ENCODE assay signal across 30 mouse cellular contexts in genomic region chr10:18194156-18194555, GRCm38 (mm10). TPM values are rescaled to one million over a fixed set of nuclear protein-coding genes. Genes with fewer than 3 reads are reported as not detected.
DNase-seq lines count a peak whose midpoint lies in the region; ATAC-seq and TF ChIP-seq lines count a peak whose summit lies in the region.
"Had no signal": no experiment of that assay in that cellular context is flagged by ENCODE, and none has a peak within 500 bp of the region (broad histone marks: within the 10 kb centered on the region; RNA-seq: fewer than 3 reads in every experiment).

No protein-coding gene starts in this region.

- ATAC-seq in lung, embryonic 14.5 days (ENCODE audit: insufficient read depth), result no peak
- ATAC-seq in lung, postnatal 0 days, result no peak
- ATAC-seq in stomach, embryonic 14.5 days (ENCODE audit: insufficient number of reproducible peaks, insufficient read depth, low FRiP score, low read depth), result no peak
- ATAC-seq: activated CD4-positive, CD25-positive, alpha-beta regulatory T cell, adult 4 months; forebrain, postnatal 0 days; hindbrain, postnatal 0 days; midbrain, embryonic 13.5 days had no signal

- peak; percentile 74 for DNase-seq in heart, adult 11 months
- no peak for DNase-seq in heart, adult 18-20 months
- no peak for DNase-seq in lung, embryonic 14.5 days
- no peak for DNase-seq in lung, postnatal 0 days (ENCODE audit: low spot score)
- DNase-seq in thymus, postnatal 0 days (ENCODE audit: low spot score), result no peak
- no peak for DNase-seq in adrenal gland, adult 2 months
- DNase-seq: adrenal gland, postnatal 10 days; cerebellum, adult 11 months; cerebellum, adult 9-10 months; cerebellum, postnatal 36 days; forebrain, postnatal 0 days; heart, postnatal 36 days; left cerebral cortex, postnatal 4 days; retina, postnatal 1 day; right cerebral cortex, postnatal 25 days; spleen, adult 18-20 months; thymus, postnatal 14 days had no signal

- no peak overlapping the region; the same call in 1 of the 2 replicates for H3K4me2 ChIP-seq in lung, embryonic 14.5 days
- H3K4me2 ChIP-seq in lung, postnatal 0 days (replicated peaks; ENCODE audit: low read depth, low read length), result no peak overlapping the region
- H3K4me2 ChIP-seq in stomach, embryonic 14.5 days (replicated peaks; ENCODE audit: low read depth, low read length), result no peak overlapping the region
- H3K4me2 ChIP-seq: embryonic facial prominence, embryonic 12.5 days; forebrain, embryonic 12.5 days; heart, embryonic 11.5 days; hindbrain, embryonic 12.5 days; midbrain, embryonic 13.5 days had no signal

- 64% methylated on average over 11 of the region's 11 CpGs for WGBS in lung, embryonic 14.5 days
- 64% methylated on average over 11 of the region's 11 CpGs for WGBS in lung, postnatal 0 days
- WGBS in stomach, embryonic 14.5 days, result 74% methylated on average over 11 of the region's 11 CpGs

- no peak for TF ChIP-seq EP300 in lung, postnatal 0 days (IDR thresholded peaks at IDR 0.05)

- H3K9me3 ChIP-seq in lung, embryonic 14.5 days (ENCODE audit: low read depth, low read length), result no peaks in the 10 kb centered on the region
- H3K9me3 ChIP-seq in lung, postnatal 0 days (ENCODE audit: low read length), result no peaks in the 10 kb centered on the region
- H3K9me3 ChIP-seq in stomach, embryonic 14.5 days (ENCODE audit: control insufficient read depth, low read depth, low read length), result no peaks in the 10 kb centered on the region
- H3K9me3 ChIP-seq: embryonic facial prominence, embryonic 12.5 days; forebrain, embryonic 12.5 days; hindbrain, embryonic 12.5 days; liver, embryonic 15.5 days; midbrain, embryonic 13.5 days had no signal

- no peaks in the 10 kb centered on the region for H3K4me1 ChIP-seq in lung, embryonic 14.5 days (ENCODE audit: insufficient read depth)
- H3K4me1 ChIP-seq in lung, postnatal 0 days (ENCODE audit: insufficient read depth, low read depth, low read length), result peaks cover 9% of the 10 kb centered on the region; the same call in 1 of the 2 replicates
- no peaks in the 10 kb centered on the region for H3K4me1 ChIP-seq in stomach, embryonic 14.5 days (ENCODE audit: control insufficient read depth, insufficient read depth, low read length)
- H3K4me1 ChIP-seq: forebrain, embryonic 12.5 days; hindbrain, embryonic 12.5 days; midbrain, embryonic 13.5 days had no signal

- H3K4me3 ChIP-seq in lung, embryonic 14.5 days (ENCODE audit: low read depth, low read length), result no peak overlapping the region
- no peak overlapping the region for H3K4me3 ChIP-seq in lung, postnatal 0 days (ENCODE audit: low read depth, low read length)
- no peak overlapping the region for H3K4me3 ChIP-seq in stomach, embryonic 14.5 days (ENCODE audit: low read depth, low read length)
- H3K4me3 ChIP-seq: embryonic facial prominence, embryonic 12.5 days; forebrain, embryonic 12.5 days; hindbrain, embryonic 12.5 days; liver, embryonic 15.5 days; midbrain, embryonic 13.5 days had no signal

- H3K9ac ChIP-seq in lung, embryonic 14.5 days, result no peak overlapping the region
- H3K9ac ChIP-seq in lung, postnatal 0 days (replicated peaks; ENCODE audit: low read depth), result no peak overlapping the region
- no peak overlapping the region for H3K9ac ChIP-seq in stomach, embryonic 14.5 days (replicated peaks; ENCODE audit: low read depth, low read length)
- H3K9ac ChIP-seq: embryonic facial prominence, embryonic 12.5 days; forebrain, embryonic 12.5 days; forebrain, postnatal 0 days; hindbrain, embryonic 12.5 days; liver, embryonic 15.5 days; midbrain, embryonic 13.5 days had no signal

- H3K27me3 ChIP-seq in lung, embryonic 14.5 days (ENCODE audit: insufficient read depth, low read length), result no peaks in the 10 kb centered on the region
- H3K27me3 ChIP-seq in lung, postnatal 0 days (replicated peaks; ENCODE audit: insufficient read depth, low read length), result no peaks in the 10 kb centered on the region
- no peaks in the 10 kb centered on the region for H3K27me3 ChIP-seq in stomach, embryonic 14.5 days (ENCODE audit: control insufficient read depth, insufficient read depth, low read length)
- H3K27me3 ChIP-seq: CH12.LX; embryonic facial prominence, embryonic 12.5 days; forebrain, embryonic 12.5 days; hindbrain, embryonic 12.5 days; liver, embryonic 15.5 days; midbrain, embryonic 13.5 days had no signal

- no peak for TF ChIP-seq CTCF in lung, embryonic 14.5 days (IDR thresholded peaks at IDR 0.05; ENCODE audit: low read depth)
- no peak for TF ChIP-seq CTCF in lung, postnatal 0 days (IDR thresholded peaks at IDR 0.05)

- H3K27ac ChIP-seq in lung, embryonic 14.5 days (ENCODE audit: low read depth), result peak overlapping the region; percentile 43; the same call in 1 of the 2 replicates
- H3K27ac ChIP-seq in lung, postnatal 0 days (ENCODE audit: low read length), result no peak overlapping the region
- peak overlapping the region; percentile 55; the same call in 1 of the 2 replicates for H3K27ac ChIP-seq in stomach, embryonic 14.5 days (ENCODE audit: low read length)
- H3K27ac ChIP-seq: forebrain, embryonic 12.5 days; hindbrain, embryonic 12.5 days; hindbrain, postnatal 0 days; liver, embryonic 15.5 days; macrophage; midbrain, embryonic 13.5 days had no signal

- no peaks in the 10 kb centered on the region for H3K36me3 ChIP-seq in lung, embryonic 14.5 days (ENCODE audit: insufficient read depth)
- no peaks in the 10 kb centered on the region for H3K36me3 ChIP-seq in lung, postnatal 0 days (ENCODE audit: insufficient read depth, low read length)
- H3K36me3 ChIP-seq in stomach, embryonic 14.5 days (ENCODE audit: control insufficient read depth, insufficient read depth, low read length), result no peaks in the 10 kb centered on the region
- H3K36me3 ChIP-seq: embryonic facial prominence, embryonic 12.5 days; forebrain, embryonic 12.5 days; hindbrain, embryonic 12.5 days; liver, embryonic 15.5 days; midbrain, embryonic 13.5 days had no signal

RNA-seq across cellular contexts. Expression of gene Ect2l, which starts 16.5 kb away (rescaled TPM):
- total RNA-seq in heart, adult 18-20 months (2021), result under 1 TPM in 1 of 2 experiments, not detected in 1; 0.26 TPM
- polyA plus RNA-seq in lung, embryonic 14.5 days (2014; fragmentation: Nextera tagmentation; extraction: Ambion mirVana), result not detected in 2 replicates
- polyA plus RNA-seq in lung, postnatal 0 days (2015; fragmentation: Nextera tagmentation; extraction: Ambion mirVana), result 3.2 and 3.8 TPM in 2 replicates
- 0.26 TPM in 1 of 2 replicates, not detected in the other for polyA plus RNA-seq in stomach, embryonic 14.5 days (2014; fragmentation: Nextera tagmentation; extraction: Ambion mirVana)
- polyA plus RNA-seq in thymus, postnatal 0 days (2015; fragmentation: Nextera tagmentation; extraction: Ambion mirVana), result 1.2 and 1.5 TPM in 2 replicates
- total RNA-seq in adrenal gland, adult 2 months (2021), result not detected
- polyA plus RNA-seq in adrenal gland, adult 2 months (2012; rRNA removed), result not detected in 2 replicates
- total RNA-seq: adrenal gland, postnatal 10 days; CH12.LX; ES-E14; forebrain, postnatal 0 days; heart, postnatal 36 days; hindbrain, postnatal 0 days; liver, adult 2 months had no signal
- polyA plus RNA-seq: liver, adult 2 months; liver, embryonic 15.5 days had no signal

RNA-seq across cellular contexts. Expression of gene Ccdc28a, which starts 40.6 kb away (rescaled TPM):
- 10 to 100 TPM; 15.2 to 15.5 TPM for total RNA-seq in heart, adult 18-20 months (2021)
- polyA plus RNA-seq in lung, embryonic 14.5 days (2014; fragmentation: Nextera tagmentation; extraction: Ambion mirVana), result 6.7 and 9.2 TPM in 2 replicates
- 10.6 and 12.9 TPM in 2 replicates for polyA plus RNA-seq in lung, postnatal 0 days (2015; fragmentation: Nextera tagmentation; extraction: Ambion mirVana)
- polyA plus RNA-seq in stomach, embryonic 14.5 days (2014; fragmentation: Nextera tagmentation; extraction: Ambion mirVana), result 11.1 and 14.5 TPM in 2 replicates
- 25.9 and 29.2 TPM in 2 replicates for polyA plus RNA-seq in thymus, postnatal 0 days (2015; fragmentation: Nextera tagmentation; extraction: Ambion mirVana)
- 10 to 100 TPM; 10.5 to 12.2 TPM for total RNA-seq in adrenal gland, adult 2 months (2021)
- 15.4 and 18.2 TPM in 2 replicates for polyA plus RNA-seq in adrenal gland, adult 2 months (2012; rRNA removed)
